Mouse (Mus musculus) MN1 (cell line): ENCODE data around the gene Olig3.

Experiments
- DNase-seq: peaks from one replicate; pipeline ENCODE4 v3.0.0-alpha.2; 2016; ENCODE audit warnings: low spot score

Gene Olig3

GRCm38 (mm10) chr10:19356071-19356583 lies at the start of gene Olig3:
Olig3 (plus strand) TSS chr10:19356533.
- DNase-seq: no peak

DNA sequence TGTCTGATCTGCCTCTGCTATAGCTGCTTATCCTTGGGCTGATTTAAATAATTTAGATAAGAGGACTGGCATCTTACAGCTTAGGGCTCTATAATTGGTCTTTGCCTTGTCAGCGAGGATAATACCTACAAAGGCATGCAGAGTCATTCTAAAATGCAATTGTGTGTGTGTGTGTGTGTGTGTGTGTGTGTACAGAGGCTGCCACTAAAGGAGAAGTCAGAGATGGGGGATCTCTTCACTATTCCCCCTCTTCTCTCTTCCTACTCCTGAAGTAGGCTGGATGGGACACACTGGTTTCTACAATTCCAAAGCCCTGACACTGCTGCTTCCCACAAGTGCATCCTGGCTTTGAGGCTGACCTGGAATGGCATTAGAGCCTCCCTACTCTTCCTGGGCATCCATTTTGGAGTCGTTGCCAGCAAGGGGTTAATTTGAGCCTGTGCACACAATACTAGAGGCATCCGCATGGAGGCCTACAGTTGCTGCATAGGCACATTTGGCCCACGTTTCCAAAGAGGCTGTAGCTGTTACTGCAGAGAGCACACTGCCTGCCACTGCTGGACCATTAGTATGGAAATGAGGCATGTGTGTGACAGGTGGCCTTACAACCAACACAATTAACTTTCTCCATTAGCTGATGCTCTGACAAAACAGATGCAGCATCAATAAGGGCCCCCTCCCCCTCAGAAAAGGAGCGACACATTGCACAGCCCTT lies 46.5 kb upstream of the Olig3 start:
- no peak for DNase-seq

GRCm38 (mm10) chr10:19310471-19310870 lies 45.9 kb upstream of the Olig3 start:
- no peak for DNase-seq

DNA sequence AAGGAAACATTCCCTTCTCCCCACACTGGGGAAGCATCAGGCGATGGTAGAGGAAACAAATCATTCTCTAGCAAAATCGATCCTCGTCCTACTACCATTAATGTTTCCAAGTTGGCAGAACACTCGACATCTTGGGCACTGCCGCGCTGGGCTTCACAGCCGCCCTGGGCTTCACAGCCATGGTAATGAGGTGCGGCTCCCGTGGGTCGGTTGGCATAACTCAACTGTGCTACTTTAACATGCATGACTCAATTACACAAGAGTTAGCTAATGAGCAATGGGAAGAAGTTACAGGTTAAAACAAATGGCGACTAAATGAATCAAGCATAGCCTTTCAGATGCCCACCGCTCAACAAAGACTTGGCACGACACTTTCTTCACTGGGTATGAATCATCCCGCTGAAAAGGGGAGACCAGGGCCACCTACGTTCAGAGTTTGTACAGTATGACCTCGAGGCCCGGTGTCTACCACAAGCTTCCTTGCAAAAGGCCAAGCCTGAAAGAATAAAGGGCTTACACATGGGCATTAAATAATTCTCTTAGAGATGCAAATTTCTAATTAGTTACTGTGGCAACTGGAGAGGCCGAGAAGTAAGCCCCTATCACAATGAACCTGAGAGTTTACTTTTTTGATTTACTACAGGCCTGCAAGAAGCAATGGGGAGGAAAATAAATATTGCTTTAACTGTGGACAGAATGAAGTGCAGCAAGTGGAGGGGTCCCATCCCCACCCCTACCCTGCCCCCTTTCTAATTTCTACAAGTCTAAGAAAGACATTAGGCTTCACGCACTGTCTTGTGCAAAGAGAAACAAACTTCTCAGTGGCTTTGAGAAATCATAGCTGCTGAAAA lies 38.1 kb upstream of the Olig3 start:
- no peak for DNase-seq

DNA sequence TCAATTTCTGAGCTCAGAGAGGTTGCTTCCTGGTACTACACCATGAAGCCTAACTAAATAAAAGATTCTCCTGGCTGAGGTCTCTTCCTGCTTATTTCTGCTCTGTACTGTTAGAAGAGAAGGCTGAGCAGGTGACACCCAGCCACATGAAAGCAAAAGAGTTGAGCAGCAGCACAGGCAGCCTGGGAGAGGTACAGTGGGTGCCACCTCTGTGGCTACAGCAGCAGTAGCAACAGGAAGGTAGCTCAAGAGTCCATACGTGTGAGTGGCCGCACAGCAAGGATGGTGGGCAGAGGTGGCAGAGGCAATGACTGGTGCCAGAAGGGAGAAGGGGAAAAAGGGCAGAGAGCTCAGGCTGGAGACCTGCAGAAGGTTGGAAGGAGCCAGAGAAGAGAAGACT lies 34.6 kb upstream of the Olig3 start:
- DNase-seq: no peak

DNA sequence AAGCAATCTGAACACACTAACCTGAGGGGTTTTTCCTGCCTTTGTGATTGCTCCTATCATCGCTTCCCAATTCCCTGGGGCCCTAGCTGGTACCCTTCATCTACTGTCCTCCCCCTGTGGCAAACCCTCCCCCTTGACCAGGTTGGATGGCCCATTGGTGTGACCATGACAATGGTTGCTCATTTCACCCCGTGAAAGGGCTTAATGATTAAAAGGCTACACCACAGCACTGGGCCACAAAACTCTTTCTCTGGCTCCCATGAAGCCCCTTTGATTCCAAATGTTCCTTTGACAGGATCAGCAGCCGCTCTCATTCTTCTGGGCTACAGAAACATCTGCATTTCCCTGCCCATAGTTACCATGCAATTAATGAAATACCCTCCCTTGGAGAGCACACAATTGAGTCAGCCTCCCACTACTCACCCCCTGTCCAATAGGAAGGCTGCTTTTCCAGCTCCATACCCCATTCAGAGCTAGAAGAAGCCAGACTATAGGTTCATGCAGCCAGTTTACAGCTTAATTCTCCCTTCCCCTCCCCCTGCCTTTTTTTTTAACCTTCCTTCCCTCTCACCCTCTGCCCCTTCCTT lies 27.0 kb upstream of the Olig3 start:
- DNase-seq: no peak

DNA sequence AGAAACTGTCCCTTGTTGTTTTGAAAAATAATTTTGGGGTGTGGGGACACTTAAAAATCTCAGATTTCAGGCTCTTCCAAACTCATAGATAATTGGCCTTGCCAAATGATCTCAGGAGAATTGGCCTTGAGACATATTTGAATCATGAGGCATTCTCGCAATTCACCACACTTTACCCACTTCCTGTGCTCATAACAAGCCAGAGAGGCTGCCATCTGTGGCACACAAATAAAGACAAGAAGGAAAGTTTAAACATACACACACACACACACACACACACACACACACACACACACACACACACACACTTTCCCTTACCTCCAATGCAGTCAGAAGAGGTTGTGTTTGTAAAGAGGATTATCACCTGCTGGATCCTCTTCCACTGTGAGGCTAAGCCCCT lies 22.9 kb upstream of the Olig3 start:
- no peak for DNase-seq

GRCm38 (mm10) chr10:19338695-19339630 lies 17.4 kb upstream of the Olig3 start:
- DNase-seq: no peak

DNA sequence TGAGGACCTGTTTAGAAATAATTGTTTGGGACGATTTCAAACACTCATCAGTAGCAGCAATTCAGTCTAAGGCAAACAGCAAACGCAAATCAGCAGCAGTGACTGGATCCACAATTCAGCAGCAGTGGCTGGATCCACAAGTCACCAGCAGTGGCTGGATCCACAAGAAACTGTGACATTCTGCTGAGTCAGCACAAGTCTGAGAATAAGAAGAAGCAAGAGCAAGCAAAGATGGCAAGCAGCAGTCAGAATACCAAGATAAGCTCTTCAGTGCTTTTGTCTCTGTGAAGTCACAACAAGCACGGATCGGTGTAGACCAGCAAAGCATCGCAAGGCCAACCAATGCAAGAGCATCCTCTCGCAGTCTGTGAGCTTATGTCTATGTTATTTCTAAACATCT lies 12.3 kb upstream of the Olig3 start:
- no peak for DNase-seq

DNA sequence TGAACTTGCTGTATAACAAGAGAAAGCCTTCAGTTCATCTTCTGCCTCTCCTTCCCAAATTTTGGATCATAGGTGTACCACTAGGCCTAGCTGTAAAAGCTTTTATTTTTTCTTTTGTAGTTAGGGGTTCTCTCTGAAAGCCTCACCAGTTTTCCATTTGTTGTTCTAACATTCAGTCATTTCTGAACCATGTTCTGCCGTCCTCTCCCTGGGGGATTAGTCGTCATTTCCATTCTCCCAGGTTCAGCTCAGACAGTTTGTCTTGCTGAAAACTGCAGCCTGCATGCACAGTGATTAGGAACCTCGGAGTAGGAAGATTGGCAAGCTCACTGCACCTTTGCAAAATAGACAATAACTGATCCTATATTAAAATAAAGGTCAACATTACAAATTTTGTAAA lies 7.0 kb upstream of the Olig3 start:
- DNase-seq: no peak

DNA sequence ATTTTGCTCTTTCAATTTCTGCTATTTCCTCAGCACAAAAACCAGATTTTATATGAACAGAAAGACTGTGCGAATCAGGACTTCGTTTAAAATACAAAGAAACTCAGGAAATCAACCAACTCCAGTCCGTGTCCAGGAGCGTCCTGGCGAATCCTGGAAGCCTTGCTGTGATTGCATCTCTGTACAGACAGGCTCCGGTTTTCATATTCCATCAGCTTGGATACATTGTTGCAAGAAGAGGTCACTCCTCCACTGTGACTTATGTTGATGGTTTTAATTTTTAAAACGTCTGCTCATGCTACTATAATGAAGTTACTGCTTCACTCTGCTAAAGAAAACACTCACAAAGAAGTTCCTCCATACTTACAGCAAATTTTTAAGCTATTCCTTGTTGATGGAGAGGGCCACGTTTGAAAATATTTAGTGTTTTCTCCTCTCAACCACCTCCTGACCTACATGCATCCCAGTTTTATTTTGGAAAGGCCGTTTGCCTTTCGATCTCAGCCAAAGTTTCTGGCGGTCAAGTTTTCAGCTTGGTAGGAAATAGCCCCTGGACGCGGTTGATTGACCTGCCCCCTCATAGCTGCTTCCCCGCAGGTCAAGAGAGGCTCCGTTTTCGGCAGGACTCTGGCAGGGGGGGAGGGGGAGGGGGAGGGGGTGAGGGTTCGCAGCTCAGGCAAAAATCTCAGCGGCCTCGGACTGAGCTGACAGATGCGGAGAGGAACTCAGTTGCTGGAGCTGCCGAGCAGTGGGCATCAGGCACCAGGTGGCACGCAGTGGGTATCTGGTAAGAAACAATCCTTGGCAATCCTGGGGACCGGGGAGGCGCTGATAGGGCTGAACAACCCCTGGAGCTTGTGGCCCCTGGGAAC lies 4.1 kb upstream of the Olig3 start:
- DNase-seq: no peak

DNA sequence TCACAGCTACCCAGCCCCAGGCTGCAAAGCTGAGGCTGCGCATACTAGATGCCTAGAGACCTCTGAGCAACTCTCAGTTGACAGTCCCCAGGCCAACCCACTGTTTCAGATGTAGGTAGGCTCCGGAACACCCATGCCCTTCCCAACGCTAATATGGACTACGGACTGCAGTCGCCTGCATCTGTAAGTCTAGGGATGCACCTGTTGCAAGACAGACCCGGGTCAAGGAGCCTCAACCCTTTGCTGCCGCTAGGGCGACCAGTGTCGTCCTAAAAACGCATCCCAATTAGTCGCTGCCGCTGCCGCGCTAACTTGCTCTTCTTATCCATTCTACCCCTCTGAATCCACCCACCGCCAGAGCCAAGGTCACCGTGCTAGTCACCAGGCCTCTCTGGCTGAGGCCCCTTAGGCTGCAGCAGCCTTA lies 3.4 kb upstream of the Olig3 start:
- no peak for DNase-seq

GRCm38 (mm10) chr10:19353631-19354030 lies 2.7 kb upstream of the Olig3 start:
- no peak for DNase-seq

- no peak for DNase-seq
These were observed 2.2 kb upstream of the Olig3 start for GRCm38 (mm10) chr10:19354146-19354545.

DNA sequence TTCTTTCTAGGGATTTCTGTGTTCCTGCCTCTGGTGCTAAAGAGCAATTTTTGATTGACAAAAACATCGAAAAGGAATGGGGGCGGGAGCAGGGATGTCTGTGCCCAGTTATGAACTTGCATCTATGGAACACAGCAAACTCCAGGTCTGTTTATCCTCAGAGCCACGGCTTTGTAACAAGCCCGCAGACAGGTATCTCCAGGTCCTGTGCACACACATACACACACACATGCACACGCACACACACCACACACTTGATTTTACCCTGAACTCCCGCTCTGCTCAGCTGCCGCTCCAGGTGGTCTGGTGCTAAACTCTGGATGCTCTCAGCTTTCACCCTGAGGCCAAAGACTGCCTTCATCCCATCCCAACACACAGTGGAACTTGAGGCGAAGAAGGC lies 1.3 kb upstream of the Olig3 start:
- no peak for DNase-seq

GRCm38 (mm10) chr10:19356720-19357641 lies 648 bp downstream of the Olig3 start:
- no peak for DNase-seq

DNA sequence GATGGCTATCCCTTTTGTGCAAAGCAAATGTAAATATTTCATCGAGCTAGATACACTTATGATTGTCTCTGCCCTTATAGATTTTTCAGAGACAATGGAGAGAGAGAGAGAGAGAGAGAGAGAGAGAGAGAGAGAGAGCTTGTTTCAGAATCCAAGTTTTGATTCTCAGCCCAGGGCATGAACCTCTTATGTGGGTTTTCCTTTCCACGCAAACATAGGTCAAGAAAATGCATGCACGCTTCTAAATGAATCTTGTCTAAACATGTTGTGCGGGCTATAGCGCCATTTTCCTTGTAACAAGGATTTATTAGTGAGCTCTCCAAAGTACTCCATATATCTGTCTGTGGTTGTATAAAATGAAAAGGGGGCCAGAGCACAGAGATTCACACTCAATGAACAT lies 1.5 kb downstream of the Olig3 start:
- DNase-seq: no peak

- DNase-seq: no peak
These were observed 4.3 kb downstream of the Olig3 start for GRCm38 (mm10) chr10:19360446-19361300.
